Mouse (Mus musculus) ES-E14 (cell line): ENCODE data around the gene Olfr301.

Experiments used
- CHD2 ChIP-seq: IDR thresholded peaks from 2 replicates; pipeline ENCODE4 v1.6.1; 2014; ENCODE audit warnings: mild to moderate bottlenecking, low read depth, low read length, inconsistent platforms
- MAFK ChIP-seq: IDR thresholded peaks from 2 replicates; pipeline ENCODE4 v1.6.1; 2014; ENCODE audit warnings: mild to moderate bottlenecking, low read depth, low read length, inconsistent platforms; ENCODE audit not compliant: insufficient read depth
- ZC3H11A ChIP-seq: IDR thresholded peaks from 2 replicates; pipeline ENCODE4 v1.6.1; 2012; ENCODE audit warnings: low read depth, mild to moderate bottlenecking, inconsistent platforms, low read length, borderline replicate concordance
- ZNF384 ChIP-seq: IDR thresholded peaks from 2 replicates; pipeline ENCODE4 v1.6.1; 2012; ENCODE audit warnings: low read depth, low read length, inconsistent platforms

DNA sequence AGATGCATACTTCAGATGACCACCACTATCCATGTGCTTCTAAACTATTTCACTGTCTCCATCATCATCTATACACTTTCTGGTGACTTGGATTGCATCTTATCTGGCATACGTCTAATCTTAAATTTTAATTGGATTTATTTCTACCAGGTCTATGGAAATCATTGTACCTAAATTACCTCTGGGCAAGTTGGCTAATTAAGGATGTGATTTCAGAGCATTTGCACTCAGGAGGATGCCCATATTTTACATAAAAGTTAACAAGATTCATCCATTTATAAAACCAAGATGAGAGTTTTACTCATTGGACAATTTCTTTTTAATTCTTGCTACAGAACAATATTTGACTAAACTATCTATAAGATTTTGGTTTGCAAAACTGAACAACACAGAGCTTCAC is 56.0 kb downstream of the Olfr301 start, which contains the start of gene Olfr299:
- TF ChIP-seq ZC3H11A (no peak), ZNF384 (no peak), CHD2 (no peak), MAFK (no peak)
